ENCODE assay signal across 20 mouse cellular contexts in genomic region chr7:137480839-137481238, GRCm38 (mm10). TPM values are rescaled to one million over a fixed set of nuclear protein-coding genes. Genes with fewer than 3 reads are reported as not detected.
A peak's percentile ranks its signal among the peaks of the same experiment; 100 is the strongest.
DNase-seq lines count a peak whose midpoint lies in the region; ATAC-seq and TF ChIP-seq lines count a peak whose summit lies in the region.
"Had no signal": no experiment of that assay in that cellular context is flagged by ENCODE, and none has a peak within 500 bp of the region (broad histone marks: within the 10 kb centered on the region; RNA-seq: fewer than 3 reads in every experiment).

No protein-coding gene starts in this region.

- H3K36me3 ChIP-seq in liver, adult 2 months (ENCODE audit: control insufficient read depth, insufficient read depth, low read length), result no peaks in the 10 kb centered on the region
- H3K36me3 ChIP-seq in liver, postnatal 0 days (replicated peaks; ENCODE audit: insufficient read depth, low read length), result no peaks in the 10 kb centered on the region
- H3K36me3 ChIP-seq: G1E had no signal

- no peaks in the 10 kb centered on the region for H3K9me3 ChIP-seq in liver, postnatal 0 days (ENCODE audit: low read length)

- H3K4me3 ChIP-seq in liver, adult 2 months (ENCODE audit: insufficient read depth, low read depth, low read length), result no peak overlapping the region
- H3K4me3 ChIP-seq in liver, postnatal 0 days (ENCODE audit: low read depth, low read length), result no peak overlapping the region

- no peaks in the 10 kb centered on the region for H3K4me1 ChIP-seq in liver, adult 2 months (ENCODE audit: control insufficient read depth, insufficient read depth, low read length)
- 0 out of 2 replicates have a peak, but pooled peaks cover 3% of the 10 kb centered on the region for H3K4me1 ChIP-seq in liver, postnatal 0 days (ENCODE audit: insufficient read depth)

- no peak overlapping the region for H3K27ac ChIP-seq in liver, adult 2 months (replicated peaks; ENCODE audit: insufficient read depth, low read depth, low read length)
- H3K27ac ChIP-seq in liver, postnatal 0 days (ENCODE audit: low read depth), result no peak overlapping the region

- TF ChIP-seq POLR2A in liver, adult 2 months (IDR thresholded peaks at IDR 0.05; ENCODE audit: extremely low read depth, insufficient read depth, low read length), result no peak

- 51% methylated on average over 6 of the region's 6 CpGs for WGBS in liver, adult 2 months
- WGBS in liver, postnatal 0 days (ENCODE audit: insufficient replicate concordance), result 63% methylated on average over 6 of the region's 6 CpGs

- ATAC-seq in liver, postnatal 0 days, result no peak
- ATAC-seq: activated CD4-positive, CD25-positive, alpha-beta regulatory T cell, adult 4 months; CD4-positive, CD25-positive, alpha-beta regulatory T cell, adult 4 months; Patski had no signal

- no peaks in the 10 kb centered on the region for H3K79me2 ChIP-seq in liver, adult 2 months (ENCODE audit: control insufficient read depth, insufficient read depth, low read length)

- H3K27me3 ChIP-seq in liver, adult 2 months (ENCODE audit: control insufficient read depth, insufficient read depth, low read length), result no peaks in the 10 kb centered on the region
- 0 out of 2 replicates have a peak, but pooled peaks cover 5% of the 10 kb centered on the region for H3K27me3 ChIP-seq in liver, postnatal 0 days (ENCODE audit: insufficient read depth, low read length)
- H3K27me3 ChIP-seq: Patski had no signal

- TF ChIP-seq CTCF in liver, adult 2 months (IDR thresholded peaks at IDR 0.05; ENCODE audit: low read depth, low read length), result no peak
- TF ChIP-seq CTCF in liver, postnatal 0 days (IDR thresholded peaks at IDR 0.05; ENCODE audit: low read depth), result no peak

- intact Hi-C loops in heart, postnatal 25 days (cut with DNase I), result loop anchor here (5.0 kb wide), 1 partner anchor 301 kb away; no protein-coding TSS in a partner anchor

- TF ChIP-seq EP300 in liver, postnatal 0 days (IDR thresholded peaks at IDR 0.05; ENCODE audit: low read depth), result no peak

- DNase-seq in embryo, embryonic 10 days (ENCODE audit: low spot score), result peak; percentile 28
- DNase-seq in embryo, embryonic 10.5 days (ENCODE audit: low spot score), result no peak
- DNase-seq in heart, adult 11 months, result peak; percentile 66
- no peak for DNase-seq in heart, postnatal 25 days (ENCODE audit: low spot score)
- DNase-seq in liver, adult 2 months (ENCODE audit: extremely low read depth, low read depth, low spot score), result peak; percentile 62
- no peak for DNase-seq in liver, postnatal 0 days
- DNase-seq: adrenal gland, adult 2 months; adrenal gland, adult 8-10 months; adrenal gland, postnatal 10 days; adrenal gland, postnatal 14 days; adrenal gland, postnatal 25 days; adrenal gland, postnatal 36 days; B cell, adult 2 months; cerebellum, adult 11 months; cerebellum, adult 11-12 months; cerebellum, adult 18-20 months had no signal

- no peak overlapping the region for H3K4me2 ChIP-seq in liver, postnatal 0 days (ENCODE audit: low read depth, low read length)

- no peak overlapping the region for H3K9ac ChIP-seq in liver, adult 2 months (ENCODE audit: low read depth, low read length)
- no peak overlapping the region for H3K9ac ChIP-seq in liver, postnatal 0 days (replicated peaks)

RNA-seq across cellular contexts. Expression of gene Glrx3, which starts 43.4 kb away (rescaled TPM):
- 100 to 1,000 TPM; 133 to 136 TPM for total RNA-seq in heart, postnatal 25 days (2021)
- 77.4 and 95.7 TPM in 2 replicates for total RNA-seq in liver, adult 2 months (2014; rRNA removed)
- polyA plus RNA-seq in liver, adult 2 months (2012; rRNA removed), result 52.5 and 75.5 TPM in 2 replicates
- 70.3 and 70.6 TPM in 2 replicates for polyA plus RNA-seq in liver, postnatal 0 days (2015; fragmentation: Nextera tagmentation; extraction: Ambion mirVana)

Comparison
In these comparisons a context has a peak if more than half of its experiments do, and no peak if none do; other contexts are left out.
1. DNase-seq: peak in embryo, embryonic 10 days (single experiment), heart, adult 11 months (single experiment) and liver, adult 2 months (single experiment); none in embryo, embryonic 10.5 days (single experiment), heart, postnatal 25 days (single experiment) and liver, postnatal 0 days (single experiment).